Mouse (Mus musculus) frontal cortex, postnatal 25 days (tissue): ENCODE results near the gene Sphk1.

ENCODE experiments used
- DNase-seq, 2 experiments: peaks; one replicate each; pipeline ENCODE4 v3.0.0; 2022; ENCODE audit warnings: low spot score in 2 of 2

Sphk1 gene

GRCm38 (mm10) chr11:116506151-116506875, 24.4 kb upstream of the Sphk1 start:
- DNase-seq = no peak

- no peak for DNase-seq
Measured at GRCm38 (mm10) chr11:116508689-116509088, 22.0 kb upstream of the Sphk1 start.

- no peak for DNase-seq
Measured at GRCm38 (mm10) chr11:116511301-116511868, 19.3 kb upstream of the Sphk1 start.

DNA sequence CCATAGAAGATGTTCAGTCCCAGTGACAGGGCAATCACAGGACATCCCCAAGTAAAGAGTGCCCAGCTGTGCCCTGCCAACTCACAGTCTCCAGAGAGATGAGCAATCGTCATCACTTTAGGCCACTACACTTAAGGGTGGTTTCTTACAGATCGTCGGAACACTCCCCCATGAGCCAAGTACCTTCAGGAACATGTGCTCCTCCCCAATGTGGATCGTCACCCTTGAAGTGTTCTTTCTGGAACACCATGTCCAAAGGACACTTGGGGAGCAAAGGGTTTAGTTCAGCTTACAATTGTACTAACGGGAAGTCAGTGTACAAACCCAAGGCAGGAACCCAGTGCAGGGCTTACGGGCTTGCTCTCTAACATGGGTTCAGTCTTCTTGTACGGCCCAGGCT, 18.6 kb upstream of the Sphk1 start:
- no peak for DNase-seq

GRCm38 (mm10) chr11:116512987-116513386, 17.7 kb upstream of the Sphk1 start:
- DNase-seq = no peak

- no peak for DNase-seq
Measured at GRCm38 (mm10) chr11:116513531-116514038, 17.1 kb upstream of the Sphk1 start.

GRCm38 (mm10) chr11:116515330-116516020, 15.2 kb upstream of the Sphk1 start:
- DNase-seq = no peak

DNA sequence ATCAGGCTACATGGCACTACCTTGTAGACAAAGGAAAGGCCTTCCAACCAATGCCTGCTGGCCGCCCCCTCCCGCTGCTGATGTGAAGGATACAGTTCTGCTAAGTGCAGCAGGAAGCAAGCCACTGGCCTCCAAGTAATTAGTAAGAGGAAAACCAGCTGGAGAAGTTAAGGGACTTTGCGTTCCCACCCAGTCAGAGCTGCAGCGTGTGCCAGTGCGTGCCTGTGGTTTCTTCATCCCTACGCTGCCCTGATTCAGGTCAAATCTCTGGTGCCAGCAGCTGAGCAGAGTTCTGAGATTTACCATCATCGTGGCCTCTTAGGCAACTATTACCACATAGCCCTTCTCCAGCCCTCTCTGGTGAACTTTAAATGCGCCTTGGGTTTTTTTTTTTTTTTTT, 12.2 kb upstream of the Sphk1 start:
- no peak for DNase-seq

GRCm38 (mm10) chr11:116521143-116521542, 9.6 kb upstream of the Sphk1 start:
- no peak for DNase-seq

- DNase-seq = no peak
Measured at GRCm38 (mm10) chr11:116522046-116522445, 8.7 kb upstream of the Sphk1 start.

DNA sequence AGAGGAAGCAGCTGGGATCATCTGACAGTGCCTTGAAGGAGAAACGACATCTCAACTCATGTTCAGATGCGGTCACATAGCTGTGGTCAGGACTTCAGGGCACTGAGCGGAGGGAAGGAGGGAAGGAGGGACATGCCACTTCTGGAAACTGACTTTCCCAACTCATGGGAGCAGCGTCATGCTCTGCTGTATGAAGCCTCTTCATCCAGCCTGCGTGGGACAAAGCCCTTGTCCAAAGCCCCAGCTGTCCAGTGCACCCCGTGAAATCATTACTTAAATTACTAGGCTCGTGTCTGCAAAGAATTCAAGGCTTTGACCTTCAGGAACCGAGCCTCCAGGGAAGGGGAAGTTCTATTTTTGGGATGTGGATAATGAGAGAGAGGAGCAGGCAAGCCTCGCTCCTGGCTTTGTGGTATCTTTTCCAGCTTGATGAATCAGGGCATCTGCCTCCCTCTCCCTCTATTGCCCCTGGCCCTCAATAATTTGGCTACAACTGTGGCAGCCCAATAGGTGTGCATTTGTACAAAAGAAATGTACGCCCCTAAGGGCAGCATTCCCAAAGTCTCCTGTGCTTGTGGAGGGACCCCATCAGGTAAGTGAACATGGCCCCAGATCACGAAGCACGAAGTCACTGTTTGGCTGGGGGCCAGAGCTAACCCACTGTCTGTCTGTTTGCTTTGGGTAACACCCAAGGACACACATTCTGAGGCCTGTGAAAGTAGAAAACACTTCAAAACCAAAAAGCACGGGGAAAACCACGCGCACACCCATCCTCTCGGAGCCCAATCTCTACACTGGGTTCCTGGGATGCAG, 7.6 kb upstream of the Sphk1 start:
- no peak for DNase-seq

DNA sequence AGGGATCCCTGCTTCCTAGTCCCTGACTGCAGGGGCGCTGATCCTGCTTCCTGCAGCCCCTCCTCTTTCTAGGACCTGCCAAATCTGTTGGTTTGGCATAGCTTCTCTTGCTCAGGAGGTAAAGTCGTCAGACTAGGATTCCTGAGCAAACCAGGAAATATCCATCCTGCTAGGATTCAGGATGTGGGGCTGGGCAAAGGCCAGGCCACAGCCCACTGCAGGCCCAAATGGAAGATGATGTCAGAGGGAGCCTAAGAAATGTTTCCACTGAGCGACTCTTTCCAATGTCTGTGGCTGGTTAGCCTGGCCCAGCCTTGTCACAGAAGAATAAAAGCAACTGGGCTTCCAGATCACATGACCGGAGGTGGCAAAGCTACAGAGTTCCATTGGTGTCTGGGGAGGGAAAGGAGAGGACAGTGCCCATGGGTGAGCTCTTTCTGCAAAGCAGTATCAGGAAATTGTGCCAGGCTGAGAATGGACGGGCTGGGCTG, 7.0 kb upstream of the Sphk1 start:
- no peak for DNase-seq

DNA sequence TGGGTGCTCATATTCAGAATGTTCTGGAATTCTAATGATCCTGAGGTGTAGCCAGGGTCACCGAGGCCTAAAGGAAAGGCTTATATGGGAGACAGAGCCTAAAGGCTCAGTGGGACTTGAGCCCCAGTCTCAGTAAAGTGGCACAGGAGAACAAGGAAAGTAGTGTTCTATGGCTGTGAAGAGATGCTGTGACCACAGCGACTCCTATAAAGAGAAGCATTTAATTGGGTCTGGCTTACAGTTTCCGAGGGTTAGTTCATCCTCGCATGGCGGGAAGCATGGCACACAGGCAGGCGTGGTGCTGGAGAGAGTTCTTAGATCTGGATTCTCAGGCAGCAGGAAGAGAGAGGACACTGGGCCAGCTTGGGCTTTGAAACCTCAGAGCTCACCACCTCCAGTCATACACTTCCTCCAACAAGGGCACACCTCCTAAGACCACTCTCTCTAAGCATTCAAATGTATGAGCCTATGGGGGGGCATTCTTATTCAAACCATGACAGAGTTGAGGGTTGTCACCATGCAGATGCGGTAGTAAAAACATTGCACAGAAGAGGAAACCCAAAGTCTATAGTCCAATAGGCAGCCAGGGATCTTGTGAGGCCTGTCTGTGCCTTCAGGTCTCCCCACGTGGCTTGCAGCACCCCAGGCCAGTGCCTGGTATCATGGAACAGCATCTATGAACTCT, 1.9 kb upstream of the Sphk1 start:
- no peak for DNase-seq

- DNase-seq = no peak
Measured at GRCm38 (mm10) chr11:116531371-116532191, 856 bp downstream of the Sphk1 start.

DNA sequence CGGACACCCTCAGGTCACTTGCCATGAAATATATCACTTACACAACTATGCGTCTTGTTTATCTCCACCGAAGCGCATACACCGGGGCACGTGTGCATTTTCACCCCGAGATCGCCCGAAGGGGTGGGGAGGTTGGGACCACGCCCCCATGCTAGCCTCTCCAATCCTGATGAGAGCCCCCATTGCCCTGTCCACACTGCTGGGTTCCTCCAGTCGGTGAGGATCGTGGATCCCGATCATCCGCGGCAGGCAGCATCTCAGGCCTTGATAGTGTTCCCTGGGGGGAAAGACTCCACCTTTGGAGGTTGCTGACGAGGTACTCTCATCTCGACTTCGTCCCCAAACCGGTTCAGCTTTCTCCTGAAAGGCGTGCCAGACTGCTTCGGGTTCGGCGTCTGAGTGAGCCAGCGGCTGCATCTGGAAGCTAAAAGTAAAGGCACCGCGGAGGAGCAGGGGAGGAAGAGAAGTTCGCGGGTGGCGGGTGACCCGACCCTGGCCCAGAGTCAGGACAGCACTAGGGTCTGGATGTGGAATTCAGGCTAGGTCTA, 1.6 kb downstream of the Sphk1 start:
- no peak for DNase-seq

- DNase-seq = no peak
Measured at GRCm38 (mm10) chr11:116532810-116533338, 2.1 kb downstream of the Sphk1 start.

GRCm38 (mm10) chr11:116533341-116534153, 2.8 kb downstream of the Sphk1 start:
- no peak for DNase-seq

GRCm38 (mm10) chr11:116534154-116534865, 3.6 kb downstream of the Sphk1 start:
- DNase-seq = peak; percentile 45 to 58
